Mouse (Mus musculus) macrophage (primary cell): ENCODE measurements around the gene Vamp2. TPM values are rescaled to one million over a fixed set of nuclear protein-coding genes. Genes with fewer than 3 reads are reported as not detected.
A peak's percentile ranks its signal among the peaks of the same experiment; 100 is the strongest.

ENCODE experiments used
- H3K27ac ChIP-seq: fragments of 350-480 bp; formaldehyde crosslinking; 2 replicates; pipeline ENCODE4 v1.9.0; 2021
- H3K36me3 ChIP-seq: fragments of 350-480 bp; formaldehyde crosslinking; 2 replicates; pipeline ENCODE4 v1.9.0; 2021; ENCODE audit errors: inconsistent target
- H3K4me3 ChIP-seq: fragments of 350-480 bp; formaldehyde crosslinking; 2 replicates; pipeline ENCODE4 v1.9.0; 2021; ENCODE audit errors: inconsistent target
- H3K79me2 ChIP-seq: fragments of 350-480 bp; formaldehyde crosslinking; 2 replicates; pipeline ENCODE4 v1.9.0; 2021; ENCODE audit errors: inconsistent target
- WGBS: methylation state at CpG from one replicate; pipeline ENCODE4 v1.1.7; 2026; ENCODE audit warnings: inconsistent platforms; ENCODE audit not compliant: missing documents; 5-methylcytosine and 5-hydroxymethylcytosine counted together
- polyA plus RNA-seq: library from polyadenylated mRNA; stranded (reverse); fragments of 250-400 nt; gene quantifications from 3 replicates; pipeline ENCODE4 v1.2.4, GENCODE M21; 2018; ENCODE audit warnings: inconsistent platforms

Vamp2 gene
- polyA plus RNA-seq, 1 experiment from 2014 or later: 47.7 TPM

- peak overlapping the region; percentile 63 for H3K27ac ChIP-seq
- no peaks in the 10 kb centered on the region for H3K36me3 ChIP-seq
- peak overlapping the region; percentile 63 for H3K4me3 ChIP-seq
- H3K79me2 ChIP-seq: no peaks in the 10 kb centered on the region
- 35% methylated on average over 9 of the region's 9 CpGs for WGBS
Observed at GRCm38 (mm10) chr11:69071262-69071661, 17.0 kb upstream of the Vamp2 start.

DNA sequence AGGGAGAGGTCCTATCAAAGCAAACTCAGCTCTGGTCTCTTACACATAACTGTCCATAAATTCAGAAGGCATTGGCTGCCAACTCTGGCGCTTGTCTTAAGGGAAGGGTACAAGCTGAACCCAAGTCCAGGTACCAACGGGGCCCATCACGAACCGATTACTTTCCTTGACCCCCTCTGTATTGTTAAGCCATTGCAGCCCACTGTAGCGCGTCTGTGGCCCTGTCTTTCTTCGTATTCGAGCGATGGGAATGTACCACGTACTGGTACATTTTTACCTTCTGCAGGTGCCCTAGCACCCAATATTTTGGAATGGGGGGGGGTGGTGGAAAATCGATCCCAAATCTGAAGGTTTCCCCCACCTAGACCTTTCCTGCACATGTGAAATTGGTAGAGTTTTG is 16.1 kb upstream of the Vamp2 start:
- 88% methylated on average over 10 of the region's 11 CpGs for WGBS
- Histone ChIP-seq H3K79me2 (no peaks in the 10 kb centered on the region), H3K36me3 (no peaks in the 10 kb centered on the region), H3K4me3 (no peak overlapping the region), H3K27ac (no peak overlapping the region)

DNA sequence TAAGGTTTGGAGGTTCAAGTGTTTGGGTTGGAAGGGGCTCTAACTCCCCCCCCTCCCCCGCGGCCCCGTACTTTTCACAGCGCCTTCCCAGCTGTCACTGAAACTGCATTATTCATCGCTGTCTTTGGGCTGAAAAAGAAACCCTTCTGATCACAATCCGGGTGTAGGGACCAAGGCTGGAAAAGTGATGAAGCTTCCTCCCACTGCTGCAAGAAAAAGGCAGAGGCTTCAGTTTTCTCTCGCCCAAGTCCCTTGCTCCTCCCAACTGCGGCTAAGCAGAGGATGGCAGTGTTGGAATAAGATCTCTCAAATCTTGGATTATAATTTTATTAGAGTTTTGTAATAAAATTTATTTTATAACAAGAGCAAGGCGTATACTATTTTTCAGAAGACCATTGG is 15.6 kb upstream of the Vamp2 start:
- no peaks in the 10 kb centered on the region for H3K36me3 ChIP-seq
- 38% methylated on average over 9 of the region's 9 CpGs for WGBS
- H3K27ac ChIP-seq: peak overlapping the region; percentile 90

GRCm38 (mm10) chr11:69073065-69073888 is 15.0 kb upstream of the Vamp2 start:
- WGBS: 0% methylated on average over 14 of the region's 14 CpGs
- Histone ChIP-seq H3K79me2 (no peaks in the 10 kb centered on the region), H3K27ac (peak overlapping the region; percentile 90), H3K36me3 (no peaks in the 10 kb centered on the region), H3K4me3 (no peak overlapping the region)

More for the DNA sequence above, 15.6 kb upstream of the Vamp2 start:
- Histone ChIP-seq H3K79me2 (no peaks in the 10 kb centered on the region), H3K4me3 (no peak overlapping the region)

- WGBS: 78% methylated on average over 6 of the region's 6 CpGs
- H3K27ac ChIP-seq: no peak overlapping the region
- no peaks in the 10 kb centered on the region for H3K79me2 ChIP-seq
- H3K4me3 ChIP-seq: no peak overlapping the region
- H3K36me3 ChIP-seq: no peaks in the 10 kb centered on the region
Observed at GRCm38 (mm10) chr11:69073951-69074775, 14.1 kb upstream of the Vamp2 start.

DNA sequence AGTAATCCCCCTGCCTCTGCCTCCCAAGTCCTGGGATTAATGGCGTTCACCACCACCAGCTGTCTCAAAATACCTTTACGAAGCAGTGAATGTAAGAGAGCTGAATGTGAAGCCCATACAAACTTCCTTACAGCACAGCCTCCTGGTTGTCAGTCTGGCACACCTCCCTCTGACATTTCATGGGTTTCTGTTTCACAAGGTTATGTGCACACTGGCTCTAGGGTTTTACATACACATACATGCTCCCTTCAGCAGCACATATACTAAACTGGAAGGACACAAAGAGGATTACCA is 13.6 kb upstream of the Vamp2 start:
- 93% methylated on average over 2 of the region's 2 CpGs for WGBS
- Histone ChIP-seq H3K36me3 (no peaks in the 10 kb centered on the region), H3K4me3 (no peak overlapping the region), H3K79me2 (no peaks in the 10 kb centered on the region), H3K27ac (no peak overlapping the region)

- no peaks in the 10 kb centered on the region for H3K79me2 ChIP-seq
- no peak overlapping the region for H3K4me3 ChIP-seq
- WGBS: 73% methylated on average over 6 of the region's 9 CpGs
- H3K36me3 ChIP-seq: no peaks in the 10 kb centered on the region
- H3K27ac ChIP-seq: no peak overlapping the region
Observed at GRCm38 (mm10) chr11:69075764-69076479, 12.4 kb upstream of the Vamp2 start.

DNA sequence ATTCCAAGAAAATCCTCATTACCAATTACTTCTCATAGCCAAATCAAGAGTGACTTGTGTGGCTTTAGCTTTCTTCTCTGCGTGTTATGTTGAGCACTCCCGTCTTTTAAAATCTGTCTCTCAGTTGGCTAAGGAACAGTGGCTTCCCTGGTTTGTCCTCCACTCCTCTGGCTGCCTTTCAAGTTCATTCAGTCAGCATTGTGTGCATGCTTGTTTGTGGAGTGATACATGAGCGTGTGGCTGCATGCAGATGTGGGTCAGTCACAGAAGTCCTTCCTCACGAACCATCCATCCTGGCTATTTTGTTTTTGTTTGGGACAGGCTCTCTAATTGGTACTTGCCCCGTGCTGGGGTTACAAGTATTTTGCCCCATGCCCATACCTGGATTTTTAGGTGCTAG is 11.7 kb upstream of the Vamp2 start:
- 91% methylated on average over 5 of the region's 5 CpGs for WGBS
- no peaks in the 10 kb centered on the region for H3K36me3 ChIP-seq
- no peak overlapping the region for H3K4me3 ChIP-seq

GRCm38 (mm10) chr11:69077316-69077715 is 11.0 kb upstream of the Vamp2 start:
- H3K27ac ChIP-seq: no peak overlapping the region
- H3K79me2 ChIP-seq: no peaks in the 10 kb centered on the region
- H3K36me3 ChIP-seq: no peaks in the 10 kb centered on the region
- WGBS: 95% methylated on average over 8 of the region's 9 CpGs
- H3K4me3 ChIP-seq: no peak overlapping the region

More for the DNA sequence above, 11.7 kb upstream of the Vamp2 start:
- no peaks in the 10 kb centered on the region for H3K79me2 ChIP-seq
- no peak overlapping the region for H3K27ac ChIP-seq

DNA sequence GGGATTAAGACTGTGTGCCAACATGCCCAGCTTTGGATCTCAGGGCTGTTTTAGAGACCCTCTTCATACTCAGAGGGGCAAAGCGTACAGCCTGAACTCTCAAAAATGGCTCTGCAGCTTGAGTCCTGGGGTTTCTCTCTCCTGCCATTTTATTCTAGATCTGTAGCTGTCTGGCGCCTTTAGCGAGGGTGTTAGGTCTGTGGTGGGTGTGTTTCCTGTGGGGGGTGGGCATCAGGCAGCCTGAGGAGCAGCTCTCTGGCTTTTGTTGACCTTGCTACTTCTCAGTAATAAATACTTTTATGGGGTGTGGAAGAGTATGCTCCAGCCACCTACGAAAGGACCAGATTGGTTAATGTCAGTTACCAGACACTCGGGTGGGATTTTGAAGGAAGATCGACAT is 10.2 kb upstream of the Vamp2 start:
- H3K36me3 ChIP-seq: no peaks in the 10 kb centered on the region
- H3K27ac ChIP-seq: peak overlapping the region; percentile 25
- H3K79me2 ChIP-seq: no peaks in the 10 kb centered on the region
- no peak overlapping the region for H3K4me3 ChIP-seq
- WGBS: 95% methylated on average over 6 of the region's 6 CpGs

DNA sequence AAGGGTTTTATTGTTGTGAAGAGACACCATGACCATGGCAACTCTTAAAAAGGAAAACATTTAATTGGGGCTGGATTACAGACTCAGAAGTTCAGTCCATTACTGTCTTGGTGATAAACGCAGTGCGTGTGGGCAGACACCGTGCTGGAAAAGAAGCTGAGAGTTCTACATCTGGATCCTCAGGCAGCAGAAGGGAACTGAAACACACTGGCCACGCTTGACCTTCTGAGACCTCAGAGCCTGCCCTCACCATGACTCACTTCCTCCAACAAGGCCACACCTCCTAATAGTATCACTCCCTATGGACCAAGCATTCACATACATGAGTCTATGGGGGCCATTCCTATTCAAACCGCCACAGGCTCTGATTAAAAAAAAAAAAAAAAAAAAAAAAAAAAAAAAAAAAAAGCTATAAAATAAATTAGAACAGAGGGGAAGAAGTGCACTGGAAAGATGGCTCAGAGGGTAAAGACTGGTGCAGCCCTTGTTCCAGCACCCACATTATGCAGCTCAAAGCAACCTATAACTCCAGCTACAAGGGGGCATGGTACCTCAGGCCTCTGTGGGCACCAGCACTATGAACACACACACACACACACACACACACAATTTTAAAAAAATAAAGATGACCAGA is 9.4 kb upstream of the Vamp2 start:
- peak overlapping the region; percentile 25 for H3K27ac ChIP-seq
- H3K79me2 ChIP-seq: no peaks in the 10 kb centered on the region
- H3K36me3 ChIP-seq: no peaks in the 10 kb centered on the region
- no peak overlapping the region for H3K4me3 ChIP-seq
- 13% methylated on average over 4 of the region's 5 CpGs for WGBS

DNA sequence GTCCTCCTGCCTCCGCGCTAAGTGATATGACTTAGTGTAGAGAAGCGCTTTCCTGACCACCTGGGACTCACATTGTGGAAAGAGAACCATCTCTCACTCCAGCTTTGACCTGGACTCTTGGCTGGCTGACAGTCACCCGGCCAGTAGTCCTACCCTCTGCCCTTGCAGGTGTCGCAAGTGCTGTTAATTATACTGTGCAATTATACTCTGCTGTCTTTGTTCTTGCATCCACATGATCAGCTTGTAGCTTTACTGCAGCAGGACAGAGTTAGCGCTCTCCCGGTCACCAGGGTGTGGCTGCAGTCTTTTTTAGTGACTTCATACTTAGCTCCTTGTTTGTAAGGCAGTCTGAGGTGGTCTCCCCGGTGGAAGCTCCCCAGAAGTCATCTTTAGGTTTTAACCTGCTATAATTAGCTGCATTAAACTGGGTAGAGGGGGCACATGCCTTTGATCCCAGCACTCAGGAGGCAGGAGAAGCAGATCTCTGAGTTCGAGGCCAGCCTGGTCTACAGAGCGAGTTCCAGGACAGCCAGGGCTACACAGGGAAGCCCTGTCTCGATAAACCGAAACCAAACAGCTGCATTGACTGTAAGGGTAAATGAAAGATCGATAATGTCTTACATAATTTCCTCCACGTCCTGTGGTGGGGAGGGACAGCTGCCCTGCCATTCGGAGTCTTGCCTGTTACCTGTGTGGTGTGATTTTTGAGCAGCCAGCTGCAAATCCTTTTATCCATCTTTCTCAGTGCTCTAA is 8.0 kb upstream of the Vamp2 start:
- Histone ChIP-seq H3K27ac (no peak overlapping the region), H3K79me2 (no peaks in the 10 kb centered on the region), H3K4me3 (no peak overlapping the region), H3K36me3 (no peaks in the 10 kb centered on the region)
- WGBS: 78% methylated on average over 15 of the region's 15 CpGs

DNA sequence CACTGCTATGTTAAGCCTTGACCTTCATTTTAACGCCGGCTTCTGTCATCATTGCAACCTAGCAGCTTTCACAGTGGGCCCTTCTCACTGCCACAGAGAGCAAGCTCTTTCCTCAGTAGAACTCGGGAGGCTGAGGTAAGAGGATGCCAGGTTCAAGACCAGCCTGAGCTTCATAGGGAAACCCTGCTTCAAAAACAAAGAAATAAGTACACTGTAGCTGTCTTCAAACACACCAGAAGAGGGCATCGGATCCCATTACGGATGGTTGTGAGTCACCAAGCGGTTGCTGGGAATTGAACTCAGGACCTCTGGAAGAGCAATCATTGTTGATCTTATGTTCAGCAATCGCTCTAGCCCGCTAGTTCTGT is 7.5 kb upstream of the Vamp2 start:
- Histone ChIP-seq H3K27ac (no peak overlapping the region), H3K79me2 (no peaks in the 10 kb centered on the region), H3K4me3 (no peak overlapping the region), H3K36me3 (no peaks in the 10 kb centered on the region)
- 92% methylated on average over 8 of the region's 8 CpGs for WGBS

- Histone ChIP-seq H3K4me3 (no peak overlapping the region), H3K36me3 (no peaks in the 10 kb centered on the region), H3K27ac (no peak overlapping the region), H3K79me2 (no peaks in the 10 kb centered on the region)
- WGBS: 80% methylated on average over 7 of the region's 7 CpGs
Observed at GRCm38 (mm10) chr11:69081613-69082012, 6.7 kb upstream of the Vamp2 start.
